Mouse (Mus musculus) embryonic facial prominence, embryonic 12.5 days (tissue): ENCODE data around the gene Chd2. TPM values are rescaled to one million over a fixed set of nuclear protein-coding genes. Genes with fewer than 3 reads are reported as not detected.

ENCODE experiments used
- polyA plus RNA-seq: library from polyadenylated mRNA; unstranded; fragments of >200 nt; fragmentation: Nextera tagmentation; extraction: Ambion mirVana; gene quantifications from 2 replicates; pipeline ENCODE4 v1.2.1, GENCODE M21; 2016

Chd2 gene
- polyA plus RNA-seq, 1 experiment from 2014 or later = 65.0 TPM

Other genes with a start within 250 kb of the Chd2 start
- 24.3 and 28.1 TPM in 2 replicates for gene Rgma, start 166.3 kb downstream of the Chd2 start, polyA plus RNA-seq
- 52.0 and 55.0 TPM in 2 replicates for gene Fam174b, start 198.5 kb upstream of the Chd2 start, polyA plus RNA-seq